Mouse (Mus musculus) lung, postnatal 0 days (tissue): Measurements from ENCODE around the gene Muc16.

Experiments
- CTCF ChIP-seq: IDR thresholded peaks from 2 replicates; pipeline ENCODE4 v1.5.1; 2016; ENCODE audit warnings: antibody characterized with exemption, mild to moderate bottlenecking
- EP300 ChIP-seq: IDR thresholded peaks from 2 replicates; pipeline ENCODE4 v1.6.1; 2016; ENCODE audit warnings: antibody characterized with exemption, mild to moderate bottlenecking, control low read depth

DNA sequence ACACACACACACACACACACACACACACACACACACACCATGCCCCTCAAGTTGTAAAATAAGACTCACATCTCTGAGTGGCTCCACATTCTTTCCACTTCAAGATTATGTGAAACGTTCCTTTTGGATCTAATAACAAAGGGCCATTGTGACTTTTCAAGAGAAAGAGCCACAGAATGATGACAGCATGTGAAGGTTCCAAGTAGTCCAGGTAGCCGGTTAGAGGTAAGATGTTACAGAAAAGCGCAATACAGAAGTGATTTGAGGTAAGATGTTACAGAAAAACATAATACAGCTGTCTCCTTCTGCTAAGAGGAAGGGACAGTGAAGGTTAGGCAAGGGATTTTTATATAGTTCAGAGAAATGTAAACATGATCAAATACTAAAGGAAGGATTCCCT, 196.2 kb downstream of the Muc16 start, which contains the start of the genes Zfp558 and Mbd3l1:
- TF ChIP-seq EP300 (no peak), CTCF (no peak)
